Mouse (Mus musculus) heart, postnatal 14 days (tissue): ENCODE results near the gene Dlg2. TPM values are rescaled to one million over a fixed set of nuclear protein-coding genes. Genes with fewer than 3 reads are reported as not detected.

Source experiments
- DNase-seq, 2 experiments: peaks; one replicate each; pipeline ENCODE4 v3.0.0; 2021 to 2022
- intact Hi-C: fragments of 180-260 bp; cut with DNase I; formaldehyde crosslinking; loops from one replicate; pipeline ENCODE4 v1.15.1; 2025
- total RNA-seq, 2 experiments: library from RNA; stranded (reverse); gene quantifications; 2 replicates each; pipeline ENCODE4 v1.2.3; 2021

Dlg2 gene
- total RNA-seq, 2 experiments from 2014 or later, result 1.9 to 2.9 TPM

DNA sequence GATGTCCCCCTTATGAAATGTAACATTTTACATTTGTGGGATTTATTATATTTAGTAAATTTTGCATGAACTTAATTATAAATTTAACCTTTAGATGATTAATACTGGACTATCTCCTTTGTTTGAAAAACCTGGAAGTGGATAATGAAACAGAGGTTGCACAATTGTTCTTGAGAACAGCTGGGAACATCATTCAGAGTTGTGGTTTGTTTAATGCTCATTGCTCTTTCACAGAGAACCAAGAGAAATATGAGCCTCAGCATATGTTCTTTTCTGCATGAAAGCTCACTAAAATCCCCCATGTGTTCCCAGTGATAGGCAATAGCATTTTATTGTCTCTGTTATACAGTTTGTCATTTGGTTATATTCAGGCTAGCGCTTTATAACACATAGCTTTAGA lies 1049.4 kb downstream of the Dlg2 start:
- intact Hi-C loops, result no loop called here
- DNase-seq, result no peak

DNA sequence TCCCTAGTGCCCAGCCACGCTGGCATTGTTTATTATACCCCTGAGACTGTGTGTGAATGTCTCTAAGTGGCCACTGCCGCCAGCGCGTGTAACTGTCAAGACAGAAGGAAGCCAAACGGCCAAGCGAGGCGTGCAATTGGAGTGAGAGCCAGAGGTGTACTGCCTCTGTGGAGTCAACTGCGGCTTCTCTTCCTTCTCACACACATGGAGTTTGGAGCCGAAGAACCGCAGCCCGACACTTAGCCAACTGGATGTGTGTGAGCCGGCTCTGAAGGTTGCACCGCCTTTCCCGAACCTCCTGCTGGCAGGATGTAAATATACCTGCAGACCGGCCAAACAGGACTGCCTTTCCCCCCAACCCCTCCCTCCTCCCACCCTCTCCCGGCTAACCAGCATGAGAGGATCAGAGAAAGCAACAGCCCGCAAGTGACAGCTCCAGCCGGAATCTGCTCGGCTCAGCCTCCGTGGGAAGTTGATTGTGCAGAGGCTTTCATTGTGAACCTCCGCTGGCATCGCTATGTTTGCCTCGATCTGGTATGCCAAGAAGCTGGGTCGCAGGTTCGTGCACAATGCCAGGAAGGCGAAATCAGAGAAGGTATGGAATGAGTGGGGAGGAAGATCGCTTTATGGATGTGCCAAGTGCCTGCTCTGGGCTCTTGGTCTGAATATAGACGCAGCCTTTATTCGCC lies 1066.3 kb downstream of the Dlg2 start:
- peak in 1 of 2 experiments; percentile 1 for DNase-seq
- intact Hi-C loops, result no loop called here

DNA sequence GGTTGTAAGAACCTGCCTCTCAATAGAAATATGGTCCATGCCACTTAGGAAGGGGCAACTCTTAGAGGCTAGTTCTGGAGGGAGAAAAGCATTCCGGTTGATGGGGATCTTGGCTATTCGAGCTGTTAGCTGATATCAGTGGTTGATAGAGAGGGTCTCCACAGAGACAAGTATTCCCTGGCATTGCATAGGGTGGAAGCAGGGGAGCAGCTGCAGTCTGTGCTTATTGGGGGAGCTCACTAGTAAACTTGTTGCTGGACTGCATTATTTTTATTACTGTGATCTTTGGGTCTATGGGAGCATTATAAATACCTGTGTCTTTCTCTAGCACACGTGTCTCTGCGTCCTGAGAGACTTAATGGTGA lies 1066.8 kb downstream of the Dlg2 start:
- intact Hi-C loops, result no loop called here
- no peak for DNase-seq

DNA sequence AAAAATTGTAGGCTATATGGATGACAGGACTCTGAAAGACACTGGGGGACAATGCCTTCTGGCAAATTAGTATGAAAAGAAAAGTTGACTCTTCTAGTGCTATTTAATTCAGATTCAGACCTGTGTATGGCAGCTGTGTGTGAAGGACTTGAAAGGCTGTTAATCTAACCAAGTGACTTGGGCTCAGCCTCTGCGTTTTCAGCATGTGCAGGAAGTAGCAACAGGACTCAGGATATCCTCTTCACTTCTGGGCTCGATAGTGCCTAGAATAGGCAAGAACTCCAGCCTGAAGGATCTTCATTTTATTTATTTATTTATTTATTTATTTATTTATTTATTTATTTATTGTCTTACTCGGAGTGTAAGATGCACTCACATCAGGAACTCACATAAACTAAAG lies 1068.1 kb downstream of the Dlg2 start:
- no peak for DNase-seq
- intact Hi-C loops, result no loop called here

DNA sequence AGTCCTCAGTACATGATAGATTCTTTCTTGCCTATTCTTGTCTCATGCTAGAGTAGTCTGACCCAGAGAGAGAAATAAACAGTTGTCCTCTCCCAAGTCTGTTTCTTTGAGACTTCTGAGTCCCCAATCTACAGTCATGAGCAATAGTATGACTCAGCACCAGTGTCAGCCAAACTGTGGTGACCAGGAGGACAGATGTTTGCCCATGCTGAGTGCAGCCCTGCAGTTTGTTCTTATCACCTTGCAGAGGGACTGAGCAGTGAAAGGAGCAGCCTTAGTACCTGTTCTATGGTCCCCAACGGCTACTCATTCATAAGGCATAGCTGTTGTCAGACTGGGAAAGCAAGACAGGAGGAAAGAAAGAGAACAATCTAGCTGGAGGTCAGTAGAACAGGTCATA lies 1072.3 kb downstream of the Dlg2 start:
- intact Hi-C loops, result no loop called here
- DNase-seq, result no peak

DNA sequence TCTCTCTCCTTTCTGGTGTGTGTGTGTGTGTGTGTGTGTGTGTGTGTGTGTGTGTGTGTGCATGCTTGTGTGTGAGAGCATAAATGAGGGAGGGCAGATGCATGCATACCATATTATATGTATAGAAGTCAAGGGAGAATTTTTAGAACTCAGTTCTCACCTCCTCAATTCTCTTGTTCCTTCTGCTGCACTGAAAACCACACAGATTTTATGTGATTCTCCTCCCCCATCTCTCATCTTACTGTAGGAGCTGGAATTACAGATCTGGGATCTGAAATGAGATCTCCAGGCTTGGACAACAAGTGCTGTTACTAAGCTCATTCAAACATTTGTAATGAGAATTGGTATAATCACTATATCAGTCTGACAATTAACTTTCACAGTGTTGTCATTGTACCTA lies 1081.1 kb downstream of the Dlg2 start:
- DNase-seq, result no peak
- intact Hi-C loops, result no loop called here

DNA sequence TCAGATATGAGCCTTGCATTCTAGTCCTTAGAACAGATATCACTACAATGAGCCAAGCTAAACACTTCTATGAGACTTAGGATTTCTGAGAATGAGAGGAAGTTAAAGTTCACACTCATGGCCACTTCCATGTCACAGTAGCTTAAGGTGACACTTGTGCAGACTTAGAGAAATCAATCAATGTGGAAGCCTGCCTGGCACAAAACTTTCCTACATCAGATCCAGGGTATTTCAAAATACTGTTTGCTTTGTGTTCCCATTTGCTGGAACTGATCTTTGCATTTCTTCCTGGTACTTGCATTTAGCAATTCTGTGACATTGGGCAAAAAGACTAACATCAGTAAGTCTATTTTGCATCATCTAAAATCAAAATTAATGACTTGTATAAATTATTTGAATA lies 1091.0 kb downstream of the Dlg2 start:
- intact Hi-C loops, result no loop called here
- no peak for DNase-seq

DNA sequence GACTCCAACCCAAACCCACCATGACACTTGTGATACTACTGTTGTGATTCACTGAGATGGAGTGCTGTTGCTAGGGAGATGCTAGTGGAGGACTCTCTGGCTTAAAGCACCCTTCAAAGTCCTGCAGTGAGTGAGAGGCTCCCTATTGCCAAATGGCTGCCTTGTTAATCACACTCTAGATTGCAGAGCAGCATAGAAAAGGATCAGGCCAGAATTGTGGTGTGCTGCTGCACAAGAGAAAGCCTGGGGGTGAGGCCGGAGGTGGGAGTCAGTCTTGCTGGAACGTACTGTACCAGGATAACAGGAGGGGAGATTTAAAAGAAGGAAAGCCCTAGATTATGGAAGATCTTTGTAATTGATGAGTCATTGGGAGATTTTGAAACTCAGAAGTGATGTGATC lies 1094.5 kb downstream of the Dlg2 start:
- no peak for DNase-seq
- intact Hi-C loops, result no loop called here

DNA sequence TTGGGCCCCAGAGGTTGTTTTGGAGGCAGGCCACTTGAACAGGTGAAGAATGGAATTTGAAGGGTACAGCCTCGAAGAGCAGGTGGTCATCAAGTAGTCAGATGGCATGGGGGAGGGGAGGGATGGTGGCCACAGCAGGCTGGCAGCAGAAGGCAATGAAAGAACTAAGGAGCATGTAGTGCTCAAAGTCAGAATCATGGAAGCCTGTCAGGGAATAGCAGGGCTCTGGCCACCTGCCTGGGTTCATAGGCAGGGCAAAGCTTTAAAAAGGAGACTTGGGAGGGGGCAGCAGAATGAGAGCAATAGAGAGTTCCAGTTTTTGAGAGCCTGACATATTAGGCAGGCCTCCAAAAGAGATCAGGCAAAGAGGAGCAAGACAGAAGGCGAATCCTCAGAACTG lies 1096.2 kb downstream of the Dlg2 start:
- no peak for DNase-seq
- intact Hi-C loops, result no loop called here

DNA sequence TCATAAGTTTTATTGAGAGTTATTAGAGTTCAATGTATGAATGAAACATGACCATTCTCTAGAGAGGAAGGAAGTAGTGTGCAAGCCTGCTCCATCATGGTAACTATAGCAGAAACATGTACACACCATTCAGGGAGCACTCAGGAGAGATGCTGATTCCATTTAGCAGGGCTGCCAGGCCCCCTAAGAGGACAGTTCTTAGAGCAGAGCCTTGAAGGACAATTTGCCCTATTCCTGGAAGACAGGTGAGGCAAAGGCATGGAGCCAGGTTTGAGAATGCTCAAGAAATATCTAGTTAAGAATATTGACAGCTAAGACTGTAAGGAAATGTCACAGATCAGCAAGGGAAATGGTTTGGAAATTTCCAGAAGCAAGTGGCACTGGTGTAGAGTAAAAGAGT lies 1096.8 kb downstream of the Dlg2 start:
- no peak for DNase-seq
- intact Hi-C loops, result no loop called here

DNA sequence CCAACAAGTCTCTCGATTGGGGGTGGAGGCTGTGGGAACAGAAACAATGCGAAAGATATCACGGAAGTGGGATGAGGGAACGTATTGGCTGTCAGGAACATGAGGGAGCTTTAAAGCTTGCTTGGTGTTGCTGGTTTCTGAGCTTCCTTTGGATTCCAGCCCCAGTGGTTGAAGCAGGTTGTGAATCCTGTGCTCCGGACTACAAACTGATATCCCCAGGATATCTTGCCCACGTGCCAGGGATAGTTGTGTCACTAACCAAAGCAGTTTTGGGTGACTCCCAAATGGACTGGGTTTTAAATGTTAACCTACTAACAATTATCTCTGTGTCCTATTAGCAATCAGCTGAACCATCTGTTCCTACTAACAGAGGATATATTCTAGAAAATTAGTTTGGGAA lies 1099.7 kb downstream of the Dlg2 start:
- DNase-seq, result no peak
- intact Hi-C loops, result no loop called here

DNA sequence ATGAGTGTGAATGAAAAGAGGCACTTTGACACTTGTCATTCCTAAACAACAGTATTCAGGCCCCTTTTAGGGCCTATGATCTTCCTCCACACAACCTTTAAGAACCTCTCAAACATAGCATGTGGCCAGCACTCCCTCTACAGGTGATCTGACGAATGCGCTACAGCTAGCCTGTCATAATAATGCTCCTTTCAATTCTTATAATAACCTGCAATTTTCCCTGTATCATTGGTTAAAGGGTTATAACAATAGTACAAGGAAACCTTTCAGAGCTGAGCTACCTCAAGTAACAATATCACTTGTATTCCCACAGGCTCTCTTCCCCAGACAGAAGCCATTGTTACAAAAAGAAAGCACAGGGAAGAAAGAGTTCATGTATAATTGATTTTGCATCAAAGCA lies 1105.7 kb downstream of the Dlg2 start:
- intact Hi-C loops, result loop anchor here (5.0 kb wide), 1 partner anchor 120 kb away; no protein-coding TSS in a partner anchor
- DNase-seq, result no peak

DNA sequence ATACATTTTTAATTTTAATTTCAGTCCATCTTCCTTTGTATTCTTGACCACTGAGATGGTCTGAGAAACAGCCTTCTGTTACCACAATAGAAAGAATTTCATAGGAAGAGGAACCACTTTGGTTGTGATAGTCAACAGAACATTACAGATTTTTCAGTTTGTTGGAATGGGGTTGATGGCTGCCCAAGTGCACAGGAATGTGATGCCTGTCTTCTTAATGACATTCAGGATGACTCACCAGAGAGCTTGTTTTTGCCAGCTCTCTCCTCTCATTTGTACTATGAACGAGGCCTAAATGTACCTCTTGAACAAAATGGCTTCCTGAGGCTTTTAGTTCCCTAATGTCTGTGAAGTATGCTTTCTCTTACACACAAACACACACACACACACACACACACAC lies 1107.1 kb downstream of the Dlg2 start:
- no peak for DNase-seq
- intact Hi-C loops, result loop anchor here (5.0 kb wide), 1 partner anchor 121 kb away; no protein-coding TSS in a partner anchor

DNA sequence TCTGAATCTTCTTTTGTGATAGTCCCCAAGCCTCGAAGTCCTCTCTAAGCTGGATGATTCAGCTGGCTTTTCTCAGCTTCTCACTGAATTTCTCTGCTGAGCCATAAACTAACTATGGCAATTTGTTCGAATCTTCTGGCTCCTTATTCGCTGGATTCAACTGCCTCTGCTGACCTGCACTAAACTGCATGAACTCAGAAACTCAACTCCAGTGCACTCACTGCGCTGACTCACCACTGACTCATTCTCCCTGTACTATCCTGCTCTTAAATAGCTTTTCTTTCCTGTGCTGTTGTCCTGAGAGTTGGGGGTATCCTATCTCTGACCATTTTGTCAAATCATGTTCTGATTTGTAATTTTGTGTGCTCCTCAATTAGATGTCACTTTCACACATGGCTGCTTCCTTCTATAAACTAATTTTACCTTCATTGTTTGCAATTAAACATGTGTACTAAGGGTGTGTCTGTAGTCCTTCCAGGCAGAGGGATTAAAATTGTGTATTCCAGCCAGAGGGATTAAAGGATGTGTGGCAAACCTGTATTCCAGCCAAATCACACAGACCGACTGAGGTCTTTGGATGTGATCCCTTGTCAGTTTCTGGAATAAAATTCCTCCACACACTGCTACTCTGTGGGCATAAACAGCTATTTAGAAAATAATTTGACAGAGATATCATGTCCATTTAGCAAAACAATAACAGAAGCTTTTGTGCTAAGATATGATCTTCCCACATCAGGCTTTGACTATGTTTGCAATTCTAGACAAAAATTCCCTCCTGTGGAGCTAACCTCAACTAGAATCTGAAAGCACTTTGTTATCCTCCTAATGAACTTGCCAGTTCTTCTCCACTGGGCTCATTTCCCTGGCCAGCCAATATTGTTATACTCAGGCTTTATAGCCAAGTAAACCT lies 1115.0 kb downstream of the Dlg2 start:
- intact Hi-C loops, result no loop called here
- no peak for DNase-seq

DNA sequence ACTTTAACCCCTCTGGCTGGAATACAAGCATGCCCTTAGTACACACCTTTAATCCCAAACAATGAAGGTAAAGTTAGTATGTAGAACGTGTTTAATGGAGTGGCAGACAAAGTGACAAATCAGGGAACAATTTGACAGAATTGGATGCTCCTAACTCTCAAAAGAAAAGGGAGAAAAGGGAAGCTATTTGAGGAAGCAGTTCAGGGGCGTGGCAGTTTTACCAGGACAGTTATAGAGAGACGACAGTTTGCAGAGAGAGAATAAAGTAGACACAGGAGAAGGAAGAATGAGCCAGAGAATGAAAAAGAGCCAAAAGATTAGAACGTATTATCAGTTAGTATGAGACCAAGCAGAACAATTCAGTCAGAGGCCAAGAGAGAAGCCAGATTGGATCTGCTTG lies 1122.1 kb downstream of the Dlg2 start:
- intact Hi-C loops, result no loop called here
- DNase-seq, result no peak

DNA sequence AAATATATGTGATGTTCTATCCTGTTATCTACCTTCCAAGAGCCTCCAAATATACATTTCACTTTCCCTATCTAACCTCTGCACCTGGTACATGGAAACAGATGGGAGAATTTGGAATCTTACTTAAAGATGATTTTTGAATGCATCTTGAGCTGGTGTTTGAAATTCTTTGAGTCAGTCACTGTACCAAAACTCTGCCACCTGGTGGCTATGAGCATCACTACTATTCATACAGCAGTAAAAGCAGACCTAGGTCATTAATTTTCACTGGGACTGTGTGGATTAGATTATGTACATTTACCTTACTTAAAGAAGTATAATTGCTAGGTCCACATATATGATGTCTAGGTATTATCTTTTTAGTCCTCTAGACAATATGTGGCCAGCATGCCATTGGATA lies 1124.8 kb downstream of the Dlg2 start:
- intact Hi-C loops, result no loop called here
- DNase-seq, result no peak

DNA sequence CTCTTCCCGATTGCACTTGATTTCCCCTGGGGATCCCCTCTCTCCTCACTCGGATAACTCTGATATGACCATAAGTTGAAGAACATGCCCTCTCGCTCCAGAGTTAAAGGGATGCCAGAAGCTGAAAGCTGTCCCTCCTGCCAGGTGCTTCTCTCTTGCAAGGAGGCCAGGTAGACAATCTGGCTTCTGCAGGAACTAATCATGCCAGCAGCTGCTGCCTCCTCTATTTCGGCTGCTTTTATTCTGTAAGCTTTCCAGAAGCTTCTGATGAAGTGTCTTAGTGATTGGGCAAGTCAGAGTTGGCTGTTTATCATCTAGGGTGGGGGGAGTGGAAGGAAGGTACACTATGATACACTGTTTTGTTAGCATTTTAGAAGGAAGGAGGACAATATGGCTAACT lies 1127.1 kb downstream of the Dlg2 start:
- intact Hi-C loops, result no loop called here
- no peak for DNase-seq

DNA sequence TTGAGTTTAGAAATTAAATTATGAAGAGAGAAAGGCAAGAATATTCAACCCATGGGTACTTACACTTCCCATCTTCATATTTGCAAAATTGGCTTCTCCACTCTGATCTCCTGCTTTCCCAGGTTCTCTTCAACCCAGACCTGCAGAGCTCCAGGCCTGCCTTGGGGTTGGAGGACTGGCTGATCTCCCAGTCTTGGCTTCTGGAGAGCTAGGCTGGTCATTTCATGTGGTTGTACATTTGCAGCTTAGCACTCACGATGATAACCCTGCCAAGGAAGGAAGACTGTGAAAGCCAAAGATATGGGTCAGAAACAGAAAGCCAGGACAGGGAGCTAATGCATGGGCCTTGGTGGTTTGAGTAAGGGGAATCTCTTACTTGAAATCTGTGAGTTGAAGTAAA lies 1176.6 kb downstream of the Dlg2 start:
- no peak for DNase-seq
- intact Hi-C loops, result no loop called here

DNA sequence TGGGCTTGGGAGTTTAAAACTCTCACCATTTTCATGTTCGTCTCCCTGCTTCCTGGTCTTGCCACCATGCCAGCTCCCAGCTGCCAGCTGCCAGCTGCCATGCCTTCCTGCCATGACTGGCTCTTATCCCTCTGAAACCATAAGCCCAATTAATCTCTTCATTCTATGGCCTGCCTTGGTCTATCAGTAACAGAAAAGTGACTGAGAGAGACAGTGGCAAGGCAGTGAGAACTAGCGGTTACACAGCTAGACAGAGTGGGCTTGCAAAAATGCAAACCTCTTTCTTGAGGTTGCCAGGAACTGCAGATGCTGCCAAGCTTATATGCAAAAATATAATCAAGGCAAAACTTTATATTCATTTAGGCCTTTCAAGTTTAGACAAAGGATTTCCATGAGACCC lies 1183.0 kb downstream of the Dlg2 start:
- intact Hi-C loops, result no loop called here
- no peak for DNase-seq

DNA sequence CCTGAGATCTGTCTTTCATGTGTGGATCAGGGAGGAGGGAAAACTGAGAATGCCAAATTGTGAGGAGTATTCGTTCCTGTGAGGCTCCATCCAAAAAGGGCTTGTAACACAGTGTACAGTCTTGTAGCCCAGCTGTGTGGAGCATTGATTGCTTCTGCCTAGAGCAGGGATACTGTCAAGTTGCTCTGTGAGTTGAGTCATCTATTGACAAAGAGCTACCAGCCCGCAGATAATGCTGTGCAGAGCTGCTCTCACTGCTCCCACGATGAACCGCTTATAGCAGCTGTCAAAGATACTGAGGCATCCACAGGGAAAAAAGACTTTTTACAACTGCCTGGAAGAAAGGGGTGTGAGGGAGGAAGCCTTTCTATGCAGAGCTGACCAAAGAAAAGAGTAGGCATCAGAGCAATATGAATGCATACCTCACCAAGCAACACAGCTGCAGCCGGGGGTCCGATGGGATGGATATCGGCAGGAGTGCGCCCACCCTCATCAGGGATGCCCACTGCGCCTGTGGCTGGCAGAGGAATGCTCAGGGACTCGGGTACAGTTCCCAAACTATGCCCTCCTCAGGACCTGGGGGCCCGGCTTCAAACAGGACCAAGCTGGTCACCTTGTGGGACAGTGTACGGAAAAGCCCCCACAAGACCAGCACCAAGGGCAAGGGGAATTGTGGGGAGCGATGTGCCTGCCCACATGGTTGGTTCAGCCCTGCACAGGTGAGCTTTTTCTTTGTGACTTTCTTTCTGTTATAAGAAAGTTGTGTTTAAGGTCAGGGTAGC lies 1196.0 kb downstream of the Dlg2 start:
- DNase-seq, result no peak
- intact Hi-C loops, result no loop called here

DNA sequence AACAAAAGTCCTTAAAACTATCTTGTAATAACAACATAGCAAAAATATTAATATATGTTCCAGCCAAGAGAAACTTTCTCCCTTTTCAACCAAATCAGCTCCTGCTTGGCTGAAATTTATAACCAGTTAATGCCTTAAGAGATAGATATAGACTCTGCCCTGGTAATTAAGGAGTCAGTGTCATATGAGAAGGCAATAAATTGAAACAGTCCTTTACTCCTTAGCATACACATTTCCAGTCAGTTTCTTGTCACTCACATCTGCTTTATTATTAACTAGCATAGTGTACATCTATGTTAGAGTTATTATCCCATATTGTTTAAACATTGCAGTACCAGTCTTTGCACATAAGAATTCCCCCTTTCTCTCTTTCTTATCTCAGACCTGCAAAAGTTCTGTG lies 1197.9 kb downstream of the Dlg2 start:
- DNase-seq, result no peak
- intact Hi-C loops, result no loop called here
